Mouse (Mus musculus) kidney, embryonic 14.5 days (tissue): Measurements from ENCODE around the gene Plce1. TPM values are rescaled to one million over a fixed set of nuclear protein-coding genes. Genes with fewer than 3 reads are reported as not detected.
A peak's percentile ranks its signal among the peaks of the same experiment; 100 is the strongest.
"Not testable (repeated sequence)": the region's sequence is repeated elsewhere in the genome, so short reads cannot be mapped to it uniquely, and the experiment has no call there.

Experiments used
- ATAC-seq: fragments of 200-750 bp; cut with Nextera tagmentation; 2 replicates; pipeline ENCODE4 v1.8.0; 2017; ENCODE audit warnings: moderate number of reproducible peaks, mild to moderate bottlenecking, moderate TSS enrichment, moderate library complexity; ENCODE audit not compliant: low FRiP score, low TSS enrichment
- H3K27ac ChIP-seq: fragments of 300-500 bp; sonication (generic); 2 replicates; pipeline ENCODE4 v1.5.1; 2014; ENCODE audit warnings: low read depth, mild to moderate bottlenecking, low read length, moderate library complexity, mixed read lengths
- H3K27me3 ChIP-seq: fragments of 300-500 bp; sonication (generic); 2 replicates; pipeline ENCODE4 v1.6.1; 2014; ENCODE audit warnings: mild to moderate bottlenecking, low read length; ENCODE audit not compliant: control insufficient read depth, insufficient read depth
- H3K36me3 ChIP-seq: fragments of 300-500 bp; sonication (generic); 2 replicates; pipeline ENCODE4 v1.6.1; 2014; ENCODE audit warnings: low read length, mixed read lengths; ENCODE audit not compliant: control insufficient read depth, insufficient read depth
- H3K4me1 ChIP-seq: fragments of 300-500 bp; sonication (generic); 2 replicates; pipeline ENCODE4 v1.6.1; 2014; ENCODE audit warnings: low read length, mixed read lengths; ENCODE audit not compliant: control insufficient read depth, insufficient read depth
- H3K4me2 ChIP-seq: fragments of 300-500 bp; sonication (generic); replicated peaks from 2 replicates; pipeline ENCODE4 v1.6.1; 2014; ENCODE audit warnings: low read depth, mild to moderate bottlenecking, low read length
- H3K4me3 ChIP-seq: fragments of 300-500 bp; sonication (generic); 2 replicates; pipeline ENCODE4 v1.5.1; 2014; ENCODE audit warnings: mild to moderate bottlenecking, low read length
- H3K9ac ChIP-seq: fragments of 300-500 bp; sonication (generic); 2 replicates; pipeline ENCODE4 v1.6.1; 2014; ENCODE audit warnings: low read depth, mild to moderate bottlenecking, low read length, moderate library complexity
- H3K9me3 ChIP-seq: fragments of 300-500 bp; sonication (generic); 2 replicates; pipeline ENCODE4 v1.6.1; 2016; ENCODE audit warnings: low read length; ENCODE audit not compliant: control insufficient read depth
- WGBS: fragments of 180-500 bp; shearing (Covaris S2); extraction: QIAGEN DNeasy Blood & Tissue Kit; methylation state at CpG from one replicate; pipeline ENCODE4 v1.1.7; 2014; 5-methylcytosine and 5-hydroxymethylcytosine counted together
- polyA plus RNA-seq: library from polyadenylated mRNA; unstranded; fragments of >200 nt; fragmentation: Nextera tagmentation; extraction: Ambion mirVana; gene quantifications from 2 replicates; pipeline ENCODE4 v1.2.1, GENCODE M21; 2014

Gene Plce1
- polyA plus RNA-seq, 1 experiment from 2014 or later = 3.6 TPM

GRCm38 (mm10) chr19:38555399-38555798, 74.5 kb downstream of the Plce1 start:
- 74% methylated on average over 3 of the region's 3 CpGs for WGBS
- no peaks in the 10 kb centered on the region for H3K27me3 ChIP-seq
- H3K9ac ChIP-seq = no peak overlapping the region
- H3K27ac ChIP-seq = no peak overlapping the region
- no peak overlapping the region for H3K4me2 ChIP-seq
- H3K36me3 ChIP-seq = no peaks in the 10 kb centered on the region
- no peak for ATAC-seq
- no peaks in the 10 kb centered on the region for H3K4me1 ChIP-seq
- H3K4me3 ChIP-seq = no peak overlapping the region
- no peaks in the 10 kb centered on the region for H3K9me3 ChIP-seq

- H3K36me3 ChIP-seq = no peaks in the 10 kb centered on the region
- H3K9ac ChIP-seq = no peak overlapping the region
- 63% methylated on average over 1 of the region's 1 CpGs for WGBS
- H3K4me1 ChIP-seq = no peaks in the 10 kb centered on the region
- H3K27me3 ChIP-seq = no peaks in the 10 kb centered on the region
- no peak overlapping the region for H3K4me3 ChIP-seq
- ATAC-seq = no peak
- H3K4me2 ChIP-seq = no peak overlapping the region
- no peaks in the 10 kb centered on the region for H3K9me3 ChIP-seq
- H3K27ac ChIP-seq = no peak overlapping the region
Measured at GRCm38 (mm10) chr19:38558816-38559215, 77.9 kb downstream of the Plce1 start.

GRCm38 (mm10) chr19:38561887-38562286, 81.0 kb downstream of the Plce1 start:
- H3K27me3 ChIP-seq, ATAC-seq, H3K9me3 ChIP-seq, H3K36me3 ChIP-seq, H3K27ac ChIP-seq, H3K9ac ChIP-seq, H3K4me3 ChIP-seq, H3K4me1 ChIP-seq, H3K4me2 ChIP-seq: not testable (repeated sequence)
- 74% methylated on average over 1 of the region's 1 CpGs for WGBS

GRCm38 (mm10) chr19:38566156-38566555, 85.2 kb downstream of the Plce1 start:
- H3K36me3 ChIP-seq = no peaks in the 10 kb centered on the region
- ATAC-seq = no peak
- H3K9ac ChIP-seq = no peak overlapping the region
- no peak overlapping the region for H3K4me3 ChIP-seq
- 0 out of 2 replicates have a peak, but pooled peaks cover 6% of the 10 kb centered on the region for H3K4me1 ChIP-seq
- no peaks in the 10 kb centered on the region for H3K9me3 ChIP-seq
- H3K27ac ChIP-seq = no peak overlapping the region
- H3K4me2 ChIP-seq = no peak overlapping the region
- H3K27me3 ChIP-seq = no peaks in the 10 kb centered on the region

- whole genome bisulfite sequencing = 12% methylated on average over 7 of the region's 7 CpGs
- Histone ChIP-seq H3K4me2 (no peak overlapping the region; the same call in 1 of the 2 replicates), H3K27ac (no peak overlapping the region), H3K4me3 (no peak overlapping the region), H3K9ac (no peak overlapping the region), H3K36me3 (no peaks in the 10 kb centered on the region), H3K4me1 (0 out of 2 replicates have a peak, but pooled peaks cover 6% of the 10 kb centered on the region), H3K9me3 (no peaks in the 10 kb centered on the region), H3K27me3 (no peaks in the 10 kb centered on the region)
- peak; percentile 39; the same call in 1 of the 2 replicates for ATAC-seq
Measured at GRCm38 (mm10) chr19:38566752-38567151, 85.8 kb downstream of the Plce1 start.

- 66% methylated on average over 5 of the region's 5 CpGs for WGBS
- no peak overlapping the region for H3K9ac ChIP-seq
- no peak overlapping the region for H3K4me2 ChIP-seq
- H3K36me3 ChIP-seq = no peaks in the 10 kb centered on the region
- no peaks in the 10 kb centered on the region for H3K9me3 ChIP-seq
- no peak overlapping the region for H3K4me3 ChIP-seq
- no peak overlapping the region for H3K27ac ChIP-seq
- no peak for ATAC-seq
- H3K4me1 ChIP-seq = 0 out of 2 replicates have a peak, but pooled peaks cover 6% of the 10 kb centered on the region
- no peaks in the 10 kb centered on the region for H3K27me3 ChIP-seq
Measured at GRCm38 (mm10) chr19:38567331-38567730, 86.4 kb downstream of the Plce1 start.

- H3K27ac ChIP-seq = no peak overlapping the region
- no peak for ATAC-seq
- no peak overlapping the region for H3K4me2 ChIP-seq
- H3K4me1 ChIP-seq = no peaks in the 10 kb centered on the region
- H3K36me3 ChIP-seq = no peaks in the 10 kb centered on the region
- no peak overlapping the region for H3K4me3 ChIP-seq
- no peaks in the 10 kb centered on the region for H3K9me3 ChIP-seq
- WGBS = 41% methylated on average over 8 of the region's 8 CpGs
- H3K9ac ChIP-seq = no peak overlapping the region
- H3K27me3 ChIP-seq = no peaks in the 10 kb centered on the region
Measured at GRCm38 (mm10) chr19:38578554-38579146, 97.7 kb downstream of the Plce1 start.

GRCm38 (mm10) chr19:38582861-38583260, 102.0 kb downstream of the Plce1 start:
- Histone ChIP-seq H3K4me3 (no peak overlapping the region), H3K27me3 (no peaks in the 10 kb centered on the region), H3K4me2 (no peak overlapping the region), H3K4me1 (0 out of 2 replicates have a peak, but pooled peaks cover 3% of the 10 kb centered on the region), H3K27ac (no peak overlapping the region), H3K36me3 (no peaks in the 10 kb centered on the region), H3K9me3 (no peaks in the 10 kb centered on the region), H3K9ac (no peak overlapping the region)
- ATAC-seq = no peak
- WGBS = 67% methylated on average over 1 of the region's 1 CpGs

GRCm38 (mm10) chr19:38587559-38587958, 106.7 kb downstream of the Plce1 start:
- no peak overlapping the region for H3K4me3 ChIP-seq
- no peaks in the 10 kb centered on the region for H3K36me3 ChIP-seq
- H3K27ac ChIP-seq = no peak overlapping the region
- H3K9me3 ChIP-seq = no peaks in the 10 kb centered on the region
- H3K4me1 ChIP-seq = peaks cover 5% of the 10 kb centered on the region; the same call in 1 of the 2 replicates
- H3K9ac ChIP-seq = no peak overlapping the region
- no peaks in the 10 kb centered on the region for H3K27me3 ChIP-seq
- peak; percentile 56 for ATAC-seq
- WGBS = 59% methylated on average over 5 of the region's 5 CpGs
- no peak overlapping the region for H3K4me2 ChIP-seq
